Mouse (Mus musculus) left cerebral cortex, postnatal 14 days (tissue): ENCODE results near the gene Lhfpl5. TPM values are rescaled to one million over a fixed set of nuclear protein-coding genes. Genes with fewer than 3 reads are reported as not detected.

Source experiments
- DNase-seq, 2 experiments: peaks; one replicate each; pipeline ENCODE4 v3.0.0; 2021 to 2022; ENCODE audit warnings: low spot score in 2 of 2, mixed read lengths in 1 of 2
- intact Hi-C: fragments of 180-260 bp; cut with DNase I; formaldehyde crosslinking; loops from one replicate; pipeline ENCODE4 v1.15.1; 2025
- microRNA-seq, 2 experiments: library from miRNA; unstranded; fragments of <30 nt; microRNA quantifications; one replicate each; pipeline ENCODE4 v1.2.0; 2022
- total RNA-seq, 2 experiments: library from RNA; stranded (reverse); gene quantifications; 2 replicates each; pipeline ENCODE4 v1.2.3; 2021

Lhfpl5 gene
- total RNA-seq, 2 experiments from 2014 or later: 2.9 to 4.1 TPM

GRCm38 (mm10) chr17:28621381-28622299 is 46.2 kb downstream of the Lhfpl5 start:
- intact Hi-C loops: no loop called here
- DNase-seq: peak in 1 of 2 experiments; percentile 55

- intact Hi-C loops: no loop called here
- DNase-seq: peak; percentile 86 to 91
Observed at GRCm38 (mm10) chr17:28622300-28622759, 46.9 kb downstream of the Lhfpl5 start, which contains the start of gene Srpk1. Gene Srpk1 (minus strand): TSS chr17:28622709.

DNA sequence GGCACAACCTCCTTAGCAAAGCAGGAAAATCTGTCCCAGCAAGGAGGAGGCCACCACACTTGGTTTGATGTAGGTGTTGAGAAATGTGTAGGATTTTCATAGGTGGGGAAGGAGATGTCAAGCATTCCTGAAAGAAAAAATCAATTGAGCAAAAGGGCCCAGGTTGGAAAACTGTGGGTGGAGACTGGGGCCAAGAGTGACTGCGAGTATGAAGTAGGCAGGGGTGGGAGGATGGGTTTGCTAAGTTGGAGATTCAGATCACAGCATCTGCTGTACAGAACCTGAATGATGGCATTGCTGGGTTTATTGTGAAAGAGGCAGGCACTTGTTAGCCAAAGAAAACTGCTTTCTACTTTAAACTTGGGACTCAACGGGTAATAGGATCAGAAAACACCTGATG is 49.4 kb downstream of the Lhfpl5 start:
- intact Hi-C loops: no loop called here
- no peak for DNase-seq

GRCm38 (mm10) chr17:28625327-28625726 is 49.9 kb downstream of the Lhfpl5 start:
- DNase-seq: no peak
- intact Hi-C loops: no loop called here

DNA sequence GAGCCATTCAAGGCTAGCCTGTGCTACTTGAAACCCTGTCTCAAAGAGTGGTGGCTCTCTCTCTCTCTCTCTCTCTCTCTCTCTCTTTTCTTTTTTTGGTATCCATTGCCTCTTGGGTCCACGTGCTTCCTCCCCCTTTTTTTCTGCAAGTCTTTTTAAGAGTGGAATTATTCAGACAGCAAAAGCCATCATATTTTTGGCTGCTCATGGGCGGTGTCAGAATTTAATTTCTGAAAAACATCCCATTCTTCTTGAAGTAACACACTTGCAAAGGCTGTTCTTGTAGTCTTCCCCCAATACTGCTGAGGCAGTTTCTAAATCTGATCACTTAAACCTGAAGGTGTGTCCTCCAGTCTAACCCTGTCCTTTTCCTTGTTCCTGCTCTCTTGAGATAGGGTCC is 51.5 kb downstream of the Lhfpl5 start:
- intact Hi-C loops: no loop called here
- DNase-seq: peak; percentile 53 to 58

DNA sequence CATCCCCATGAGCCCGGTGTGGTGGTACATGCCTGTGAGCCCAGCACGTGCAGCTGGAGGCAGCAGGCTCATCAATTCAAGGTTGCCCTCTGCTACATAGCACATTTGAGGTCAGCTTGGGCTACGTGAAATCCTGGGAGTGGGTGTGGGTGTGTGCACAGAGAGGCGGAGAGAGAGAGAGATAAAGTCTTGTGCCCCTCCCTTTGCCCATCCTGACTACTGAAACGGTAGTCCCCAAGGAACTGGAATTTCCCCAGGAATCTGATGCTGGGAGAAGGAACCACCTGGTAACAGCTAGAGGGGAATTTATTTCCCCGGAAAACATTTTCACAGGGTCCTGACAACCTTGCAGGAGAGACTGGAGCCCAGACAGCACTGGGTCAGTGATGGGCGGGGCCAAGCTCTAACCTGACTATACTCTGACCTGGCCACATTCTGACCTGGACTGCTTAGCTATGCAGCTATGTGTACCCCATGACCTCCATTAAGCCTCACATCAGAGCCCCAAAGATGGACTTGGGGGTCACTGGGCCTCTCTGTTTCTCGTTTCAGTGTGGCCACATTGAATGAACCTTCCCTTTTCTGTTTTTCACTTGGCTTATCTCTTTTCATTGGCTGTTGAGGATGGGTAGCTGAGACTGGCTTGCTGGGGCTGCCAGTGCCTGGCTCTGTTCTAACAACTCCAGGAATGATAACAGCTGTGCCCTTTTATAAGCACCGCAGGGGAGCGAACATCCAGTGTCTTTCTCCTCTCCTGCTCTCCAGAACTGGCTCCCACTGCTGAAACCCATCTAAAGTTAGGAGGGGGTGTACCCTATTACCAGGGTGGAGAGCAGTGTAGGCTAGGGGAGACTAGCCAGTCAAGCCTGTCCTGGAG is 53.0 kb downstream of the Lhfpl5 start:
- intact Hi-C loops: no loop called here
- no peak for DNase-seq

DNA sequence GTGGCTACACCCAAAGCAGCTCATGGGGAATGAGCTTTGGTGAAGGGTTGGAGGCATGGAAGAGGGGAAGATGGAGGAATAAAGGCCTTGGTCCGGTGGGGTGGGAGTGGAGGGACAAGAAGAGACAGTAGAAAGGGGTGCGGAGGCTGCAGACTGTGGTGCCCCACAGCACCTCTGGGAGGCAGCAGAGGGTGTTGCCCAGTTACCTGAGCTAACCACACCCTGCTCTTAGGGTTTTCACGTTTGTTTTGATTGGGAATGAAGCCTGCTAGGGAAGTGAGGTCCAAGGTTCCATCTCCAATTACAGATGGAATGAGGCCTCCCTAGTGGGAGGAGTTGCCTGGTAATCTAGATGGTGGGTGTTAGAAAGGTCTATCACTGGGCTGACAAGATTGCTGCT is 53.7 kb downstream of the Lhfpl5 start:
- intact Hi-C loops: no loop called here
- no peak for DNase-seq

Small RNA genes within 50 kb of the gene (microRNA-seq; reads per million reads assigned to microRNA genes)
- gene Gm25195 (0 reads per million in 2 experiments), gene Mir6969 (0 reads per million in 2 experiments)

Other genes with a start within 250 kb of the Lhfpl5 start
- 100 to 1,000 TPM; 365 to 369 TPM for gene Rpl10a, start 247.2 kb upstream of the Lhfpl5 start, total RNA-seq
- 1 to 10 TPM; 2.4 to 3.3 TPM for gene Tead3, start 224.8 kb upstream of the Lhfpl5 start, total RNA-seq
- gene Tulp1, start 210.4 kb upstream of the Lhfpl5 start, total RNA-seq: under 1 TPM in 1 of 2 experiments, not detected in 1; 0.66 TPM
- 10 to 100 TPM; 29.0 to 52.6 TPM for gene Fkbp5, start 58.1 kb upstream of the Lhfpl5 start, total RNA-seq
- gene Armc12, start 44.8 kb upstream of the Lhfpl5 start, total RNA-seq: not detected
- not detected for gene Clpsl2, start 26.2 kb upstream of the Lhfpl5 start, total RNA-seq
- not detected for gene Clps, start 14.9 kb upstream of the Lhfpl5 start, total RNA-seq
- gene Srpk1, start 47.1 kb downstream of the Lhfpl5 start, total RNA-seq: 100 to 1,000 TPM; 109 to 110 TPM
- 1 to 10 TPM; 7.6 to 10.0 TPM for gene Slc26a8, start 114.6 kb downstream of the Lhfpl5 start, total RNA-seq
- 10 to 100 TPM; 71.7 to 81.7 TPM for gene Mapk14, start 115.7 kb downstream of the Lhfpl5 start, total RNA-seq
- gene AC170998.1, start 150.4 kb downstream of the Lhfpl5 start, total RNA-seq: 1 to 10 TPM; 1.4 to 2.7 TPM
- 1 to 10 TPM; 1.0 to 1.6 TPM for gene Mapk13, start 193.7 kb downstream of the Lhfpl5 start, total RNA-seq
- 10 to 100 TPM; 43.4 to 49.6 TPM for gene Brpf3, start 225.4 kb downstream of the Lhfpl5 start, total RNA-seq